Mouse (Mus musculus) heart, embryonic 16.5 days (tissue): ENCODE results near the gene Camkmt. TPM values are rescaled to one million over a fixed set of nuclear protein-coding genes. Genes with fewer than 3 reads are reported as not detected.

ENCODE experiments used
- ATAC-seq: fragments of 200-750 bp; cut with Nextera tagmentation; replicated peaks from 2 replicates; pipeline ENCODE4 v1.8.0; 2017; ENCODE audit warnings: moderate number of reproducible peaks; ENCODE audit not compliant: insufficient read depth, low FRiP score; ENCODE audit errors: extremely low read depth
- H3K27ac ChIP-seq: fragments of 300-500 bp; sonication (generic); 2 replicates; pipeline ENCODE4 v1.5.1; 2014; ENCODE audit warnings: mild to moderate bottlenecking, low read length, control low read depth, moderate library complexity
- H3K27me3 ChIP-seq: fragments of 300-500 bp; sonication (generic); 2 replicates; pipeline ENCODE4 v1.6.1; 2014; ENCODE audit warnings: low read length, mixed read lengths; ENCODE audit not compliant: control insufficient read depth, insufficient read depth
- H3K36me3 ChIP-seq: fragments of 300-500 bp; sonication (generic); 2 replicates; pipeline ENCODE4 v1.6.1; 2014; ENCODE audit not compliant: control insufficient read depth, insufficient read depth
- H3K4me1 ChIP-seq: fragments of 300-500 bp; sonication (generic); 2 replicates; pipeline ENCODE4 v1.6.1; 2014; ENCODE audit warnings: low read length, mixed read lengths; ENCODE audit not compliant: control insufficient read depth, insufficient read depth
- H3K4me2 ChIP-seq: fragments of 300-500 bp; sonication (generic); 2 replicates; pipeline ENCODE4 v1.6.1; 2014; ENCODE audit warnings: low read depth, mild to moderate bottlenecking, control low read depth, low read length
- H3K4me3 ChIP-seq: fragments of 300-500 bp; sonication (generic); 2 replicates; pipeline ENCODE4 v1.5.1; 2014; ENCODE audit warnings: mild to moderate bottlenecking, control low read depth, low read length
- H3K9ac ChIP-seq: fragments of 300-500 bp; sonication (generic); 2 replicates; pipeline ENCODE4 v1.6.1; 2014; ENCODE audit warnings: low read length, control low read depth
- H3K9me3 ChIP-seq: fragments of 300-500 bp; sonication (generic); replicated peaks from 2 replicates; pipeline ENCODE4 v1.6.1; 2016; ENCODE audit warnings: low read length; ENCODE audit not compliant: control insufficient read depth
- WGBS: fragments of 180-500 bp; shearing (Covaris S2); extraction: QIAGEN DNeasy Blood & Tissue Kit; methylation state at CpG from one replicate; pipeline ENCODE4 v1.1.7; 2014; 5-methylcytosine and 5-hydroxymethylcytosine counted together
- polyA plus RNA-seq: library from polyadenylated mRNA; unstranded; fragments of >200 nt; fragmentation: Nextera tagmentation; extraction: Ambion mirVana; gene quantifications from 2 replicates; pipeline ENCODE4 v1.2.1, GENCODE M21; 2015

Camkmt gene
- polyA plus RNA-seq, 1 experiment from 2014 or later, result 6.7 TPM

- no peak overlapping the region for H3K27ac ChIP-seq
- no peaks in the 10 kb centered on the region for H3K4me1 ChIP-seq
- no peak overlapping the region for H3K9ac ChIP-seq
- no peaks in the 10 kb centered on the region for H3K27me3 ChIP-seq
- H3K4me2 ChIP-seq, result no peak overlapping the region
- H3K4me3 ChIP-seq, result no peak overlapping the region
- H3K36me3 ChIP-seq, result no peaks in the 10 kb centered on the region
- H3K9me3 ChIP-seq, result no peaks in the 10 kb centered on the region
- no peak for ATAC-seq
- 89% methylated on average over 15 of the region's 15 CpGs for WGBS
Measured at GRCm38 (mm10) chr17:85198781-85199180, 108.4 kb downstream of the Camkmt start.

GRCm38 (mm10) chr17:85199321-85199720, 109.0 kb downstream of the Camkmt start:
- Histone ChIP-seq H3K9ac (no peak overlapping the region), H3K4me1 (no peaks in the 10 kb centered on the region), H3K9me3 (no peaks in the 10 kb centered on the region), H3K27ac (no peak overlapping the region), H3K27me3 (no peaks in the 10 kb centered on the region), H3K36me3 (no peaks in the 10 kb centered on the region), H3K4me3 (no peak overlapping the region), H3K4me2 (no peak overlapping the region)
- 87% methylated on average over 11 of the region's 11 CpGs for WGBS
- ATAC-seq, result no peak

- no peaks in the 10 kb centered on the region for H3K36me3 ChIP-seq
- no peak overlapping the region for H3K4me3 ChIP-seq
- WGBS, result 61% methylated on average over 5 of the region's 5 CpGs
- H3K9ac ChIP-seq, result no peak overlapping the region
- H3K4me1 ChIP-seq, result no peaks in the 10 kb centered on the region
- H3K27me3 ChIP-seq, result no peaks in the 10 kb centered on the region
- no peak overlapping the region for H3K27ac ChIP-seq
- no peak overlapping the region for H3K4me2 ChIP-seq
- peaks cover 4% of the 10 kb centered on the region for H3K9me3 ChIP-seq
- ATAC-seq, result no peak
Measured at GRCm38 (mm10) chr17:85218054-85218453, 127.7 kb downstream of the Camkmt start.

- Histone ChIP-seq H3K27ac (no peak overlapping the region), H3K4me2 (no peak overlapping the region), H3K36me3 (no peaks in the 10 kb centered on the region), H3K4me3 (no peak overlapping the region), H3K9me3 (no peaks in the 10 kb centered on the region), H3K9ac (no peak overlapping the region), H3K4me1 (no peaks in the 10 kb centered on the region), H3K27me3 (no peaks in the 10 kb centered on the region)
- whole genome bisulfite sequencing, result 81% methylated on average over 7 of the region's 7 CpGs
- ATAC-seq, result no peak
Measured at GRCm38 (mm10) chr17:85242109-85242508, 151.8 kb downstream of the Camkmt start.

- WGBS, result 29% methylated on average over 5 of the region's 5 CpGs
Measured at GRCm38 (mm10) chr17:85248962-85249361, 158.6 kb downstream of the Camkmt start.

GRCm38 (mm10) chr17:85249744-85250143, 159.4 kb downstream of the Camkmt start:
- peaks cover 7% of the 10 kb centered on the region; the same call in 1 of the 2 replicates for H3K4me1 ChIP-seq
- H3K27me3 ChIP-seq, result no peaks in the 10 kb centered on the region
- H3K4me2 ChIP-seq, result no peak overlapping the region
- no peaks in the 10 kb centered on the region for H3K9me3 ChIP-seq
- no peak overlapping the region for H3K27ac ChIP-seq
- no peak overlapping the region for H3K4me3 ChIP-seq
- whole genome bisulfite sequencing, result 57% methylated on average over 7 of the region's 7 CpGs
- H3K36me3 ChIP-seq, result no peaks in the 10 kb centered on the region
- no peak for ATAC-seq
- no peak overlapping the region for H3K9ac ChIP-seq

More at GRCm38 (mm10) chr17:85248962-85249361, 158.6 kb downstream of the Camkmt start:
- H3K27me3 ChIP-seq, result no peaks in the 10 kb centered on the region
- no peak overlapping the region for H3K9ac ChIP-seq
- no peaks in the 10 kb centered on the region for H3K9me3 ChIP-seq
- no peak overlapping the region for H3K27ac ChIP-seq
- no peak overlapping the region for H3K4me3 ChIP-seq
- H3K36me3 ChIP-seq, result no peaks in the 10 kb centered on the region
- H3K4me1 ChIP-seq, result peaks cover 7% of the 10 kb centered on the region; the same call in 1 of the 2 replicates
- H3K4me2 ChIP-seq, result no peak overlapping the region
- no peak for ATAC-seq

GRCm38 (mm10) chr17:85256930-85257329, 166.6 kb downstream of the Camkmt start:
- ATAC-seq, result no peak
- Histone ChIP-seq H3K4me1 (peaks cover 7% of the 10 kb centered on the region), H3K4me2 (no peak overlapping the region), H3K27ac (no peak overlapping the region), H3K36me3 (no peaks in the 10 kb centered on the region), H3K27me3 (no peaks in the 10 kb centered on the region), H3K4me3 (no peak overlapping the region), H3K9ac (no peak overlapping the region), H3K9me3 (no peaks in the 10 kb centered on the region)
- 39% methylated on average over 9 of the region's 9 CpGs for WGBS

- Histone ChIP-seq H3K27ac (no peak overlapping the region), H3K9me3 (no peaks in the 10 kb centered on the region), H3K9ac (no peak overlapping the region), H3K27me3 (no peaks in the 10 kb centered on the region), H3K4me3 (no peak overlapping the region), H3K4me1 (peaks cover 7% of the 10 kb centered on the region), H3K4me2 (no peak overlapping the region), H3K36me3 (no peaks in the 10 kb centered on the region)
- WGBS, result 68% methylated on average over 11 of the region's 11 CpGs
- ATAC-seq, result no peak
Measured at GRCm38 (mm10) chr17:85257348-85257747, 167.0 kb downstream of the Camkmt start.

GRCm38 (mm10) chr17:85258703-85259341, 168.5 kb downstream of the Camkmt start:
- 71% methylated on average over 13 of the region's 13 CpGs for WGBS
- H3K36me3 ChIP-seq, result no peaks in the 10 kb centered on the region
- ATAC-seq, result no peak
- H3K9ac ChIP-seq, result no peak overlapping the region
- H3K4me1 ChIP-seq, result peaks cover 7% of the 10 kb centered on the region
- no peaks in the 10 kb centered on the region for H3K27me3 ChIP-seq
- H3K4me2 ChIP-seq, result no peak overlapping the region
- no peak overlapping the region for H3K27ac ChIP-seq
- no peaks in the 10 kb centered on the region for H3K9me3 ChIP-seq
- H3K4me3 ChIP-seq, result no peak overlapping the region
